Mouse (Mus musculus): ENCODE data around the gene Itgb6.

Gene Itgb6

DNA sequence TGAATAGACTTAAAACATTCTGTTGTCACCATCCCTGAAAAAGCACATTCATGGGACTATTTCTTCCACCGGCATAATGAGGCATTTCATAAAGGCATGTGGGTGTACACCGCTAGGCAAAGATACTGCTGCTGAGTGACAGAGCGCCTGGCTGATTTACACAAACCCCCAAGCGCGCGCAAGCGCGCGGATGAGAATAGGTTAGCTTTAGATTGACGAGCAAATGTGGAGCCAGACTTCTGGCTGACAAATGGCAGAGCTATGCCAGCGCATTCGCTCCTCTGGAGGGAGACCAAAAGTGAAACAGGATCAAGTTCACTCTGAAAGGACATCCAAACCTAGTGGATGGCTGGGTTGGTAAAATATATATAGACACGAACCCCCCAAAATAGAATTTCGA is at the start of gene Itgb6:
Gene Itgb6 (minus strand): TSS at position 130 of the 400 bp plus-strand sequence.
- peak; percentile 66 to 81 for DNase-seq

DNA sequence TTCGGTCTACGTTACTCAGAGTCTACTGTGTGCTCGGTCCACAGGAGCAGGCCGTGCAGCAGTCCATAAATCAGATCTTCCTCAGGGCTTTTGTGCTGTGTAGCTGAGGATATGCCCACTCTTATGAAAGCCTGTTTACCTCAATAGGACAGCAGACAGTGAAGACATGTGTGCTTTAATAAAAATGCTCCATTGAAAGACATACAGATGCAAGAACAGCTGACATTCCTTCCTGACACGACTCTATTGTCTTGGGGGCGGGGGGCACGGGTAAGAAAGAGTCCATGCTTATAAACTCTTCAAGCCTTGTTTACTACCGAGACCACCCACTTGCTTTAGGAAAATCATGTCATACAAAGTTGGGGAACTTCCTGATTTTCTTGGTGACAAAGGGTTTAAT is 44.0 kb upstream of the Itgb6 start:
- no peak for DNase-seq

DNA sequence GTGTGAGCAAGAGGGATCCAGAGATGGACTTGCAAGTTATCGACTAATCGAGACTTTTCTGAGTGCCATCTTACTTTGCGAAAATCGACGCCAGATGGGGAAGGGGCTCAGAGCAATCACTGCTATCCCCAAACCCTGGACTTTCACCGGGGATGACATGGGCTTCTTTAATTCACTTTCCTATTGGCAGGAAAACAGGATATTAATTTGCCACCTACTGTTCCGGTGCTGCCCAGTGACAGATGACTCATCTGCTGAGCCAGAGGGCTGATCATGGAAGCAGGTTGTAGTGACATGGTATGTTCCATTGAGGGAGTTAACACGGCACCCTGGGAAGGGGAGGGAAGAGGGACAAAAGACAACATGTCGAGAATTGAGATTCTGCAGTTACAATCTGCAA is 33.8 kb upstream of the Itgb6 start:
- peak; percentile 68 to 75 for DNase-seq

DNA sequence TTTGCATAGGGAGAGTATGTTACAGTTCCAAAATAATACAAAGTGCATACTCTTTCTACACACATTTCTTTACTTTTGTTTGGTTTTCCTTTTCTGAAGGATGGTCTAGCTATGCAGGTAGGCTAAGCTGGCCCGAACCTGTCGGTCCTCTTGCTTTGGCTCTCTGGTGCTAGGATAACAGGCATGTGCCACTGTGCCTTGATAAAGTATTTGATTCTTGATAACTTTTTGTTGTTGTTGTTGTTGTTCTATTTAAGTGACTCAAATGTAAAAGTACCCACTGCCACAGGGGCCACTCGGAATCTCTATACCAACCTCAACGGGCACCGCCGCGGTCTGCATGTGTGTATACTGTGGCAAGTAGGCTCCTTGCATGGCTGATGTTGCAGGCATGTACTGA is 32.7 kb upstream of the Itgb6 start:
- DNase-seq = no peak

DNA sequence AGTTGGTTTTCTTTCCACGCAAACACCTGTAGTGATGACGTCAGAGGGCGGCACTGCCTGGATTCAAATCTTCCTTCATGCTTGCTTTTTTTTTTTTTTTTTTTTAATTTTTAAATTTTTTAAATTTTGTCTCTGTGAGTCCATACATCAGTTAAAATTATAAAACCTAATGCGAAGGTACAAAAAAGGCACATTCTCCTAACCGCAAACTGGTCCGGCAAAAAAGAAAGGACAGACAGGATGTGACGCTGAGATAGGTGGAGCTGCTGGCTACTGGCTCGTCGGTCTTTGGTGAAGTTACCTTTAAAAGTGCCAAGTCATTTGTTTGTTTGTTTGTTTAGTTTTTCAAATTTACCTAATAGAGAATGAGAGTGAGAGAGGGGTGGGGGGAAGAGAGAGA is 28.8 kb upstream of the Itgb6 start:
- no peak for DNase-seq

DNA sequence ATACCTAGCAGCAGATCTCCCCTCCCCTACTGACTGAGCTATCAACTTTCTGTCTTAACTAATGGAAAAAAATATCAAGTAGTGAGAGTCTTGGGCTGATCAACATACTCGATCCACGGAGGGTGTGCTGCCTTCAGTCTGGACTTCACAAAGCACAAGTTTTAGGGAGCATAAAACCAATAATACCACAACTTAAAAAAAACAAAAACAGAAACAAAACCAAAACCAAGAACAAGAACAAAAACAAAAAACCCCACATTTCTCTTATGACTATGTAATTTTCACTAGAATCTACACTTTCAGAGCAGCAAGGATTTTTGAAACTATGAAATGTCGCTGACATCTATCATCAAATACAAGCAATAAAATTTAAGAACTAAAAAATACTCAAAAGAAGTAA is 28.1 kb upstream of the Itgb6 start:
- no peak for DNase-seq

DNA sequence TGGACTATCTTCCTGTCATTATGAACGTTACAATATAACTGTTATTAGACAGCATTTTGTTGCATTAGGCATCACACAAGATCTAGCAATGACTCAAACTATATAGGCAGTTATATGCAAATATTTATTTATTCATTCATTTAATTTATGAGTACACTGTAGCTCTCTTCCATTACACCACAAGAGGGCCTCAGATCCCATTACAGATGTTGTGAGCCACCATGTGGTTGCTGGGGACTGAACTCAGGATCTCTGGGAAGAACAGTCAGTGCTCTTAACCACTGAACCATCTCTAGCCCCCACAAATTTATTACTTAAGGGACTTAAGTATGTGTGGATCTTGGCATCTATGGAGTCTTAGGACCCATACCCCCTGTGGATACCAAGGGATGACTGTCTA is 26.1 kb upstream of the Itgb6 start:
- DNase-seq = no peak

DNA sequence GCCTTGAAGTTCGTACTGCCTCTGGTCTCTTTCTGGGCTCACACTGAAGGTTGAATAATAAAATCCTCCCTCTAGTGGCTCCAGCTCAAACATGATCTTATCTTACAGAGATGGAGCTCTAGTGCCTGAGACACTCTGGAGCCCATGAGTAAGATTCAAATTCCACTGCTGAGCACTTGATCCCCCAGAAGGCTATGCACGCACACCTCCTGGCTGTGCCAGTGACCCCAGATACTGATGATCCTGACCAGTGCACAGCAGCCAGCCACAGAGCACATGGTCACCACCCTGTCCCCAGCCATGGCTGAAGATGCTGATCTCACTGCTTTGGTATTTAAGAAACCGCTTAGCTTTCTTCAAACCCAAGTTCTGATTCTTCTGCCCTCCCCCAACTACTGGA is 25.1 kb upstream of the Itgb6 start:
- no peak for DNase-seq

DNA sequence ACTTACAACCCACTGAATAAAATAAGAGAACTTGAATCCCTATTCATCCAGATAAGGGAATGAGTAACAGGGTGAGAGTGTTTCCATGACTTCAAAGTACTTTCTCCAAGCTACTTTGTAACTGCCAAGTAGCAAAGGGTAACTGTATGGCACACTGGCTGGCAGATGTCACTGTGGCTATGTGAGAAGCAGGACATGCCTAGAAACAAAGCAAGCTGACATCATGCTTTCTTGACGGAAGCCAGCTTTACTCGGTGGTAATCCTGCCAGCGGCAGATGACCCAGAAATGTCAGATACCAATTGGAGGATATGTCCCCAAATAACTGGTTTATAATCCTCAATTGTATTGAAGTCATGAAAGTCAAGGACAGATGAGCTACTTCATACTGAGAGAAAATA is 22.2 kb upstream of the Itgb6 start:
- no peak for DNase-seq

DNA sequence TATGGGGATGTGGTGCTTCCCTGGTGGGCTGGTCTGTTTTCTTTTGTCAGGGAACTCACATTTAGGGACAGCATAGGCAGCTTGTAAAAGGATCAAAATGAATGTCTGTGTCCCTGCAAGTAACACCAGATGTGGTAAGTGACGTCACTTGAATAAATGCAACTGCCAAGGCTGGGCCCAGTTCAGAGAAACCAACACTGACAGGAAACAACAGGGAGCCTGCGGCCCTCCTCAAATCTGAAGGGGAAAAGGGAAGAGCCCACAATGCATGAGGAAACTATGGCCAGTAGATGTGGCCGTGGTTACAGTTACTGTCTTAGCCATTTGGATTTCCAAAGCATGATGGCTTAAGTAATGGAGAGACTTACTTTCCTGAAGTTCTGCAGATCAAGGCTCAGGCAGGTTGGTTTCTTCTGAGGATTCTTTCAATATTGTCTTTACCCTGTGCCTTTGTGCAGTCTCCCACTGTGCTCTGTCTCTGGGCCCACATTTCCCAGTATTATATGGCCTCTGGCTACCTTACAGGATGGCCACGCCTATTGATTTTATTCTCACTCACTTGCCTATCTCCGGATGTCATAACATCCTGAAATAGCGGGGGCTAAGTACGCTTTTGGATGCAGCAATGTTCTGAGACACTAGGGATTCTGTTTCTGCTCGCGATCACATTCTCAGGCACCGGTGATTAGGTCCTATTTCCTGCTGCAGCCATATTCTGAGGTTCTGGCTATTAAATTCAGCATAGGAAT is 17.1 kb upstream of the Itgb6 start:
- DNase-seq = no peak

DNA sequence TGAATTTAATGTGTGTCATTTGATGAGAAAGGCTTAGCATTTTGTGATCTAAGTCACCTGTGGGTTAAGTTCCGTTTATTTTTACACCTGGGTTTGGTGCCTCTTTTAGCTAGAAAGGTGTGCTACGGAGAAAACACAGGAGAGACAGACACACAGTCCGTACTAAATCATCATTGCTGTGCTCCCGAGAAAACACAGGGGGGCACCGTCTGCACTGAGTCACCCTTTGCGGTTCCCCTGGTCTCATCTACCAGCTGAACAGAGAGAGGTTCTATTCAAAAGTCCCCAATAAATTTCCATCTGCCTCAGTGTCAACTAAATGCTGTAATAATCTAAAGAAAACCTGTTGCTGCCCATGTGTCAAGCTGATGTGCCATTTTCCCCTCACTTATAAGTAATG is 8.5 kb upstream of the Itgb6 start:
- DNase-seq = peak; percentile 34 to 39

DNA sequence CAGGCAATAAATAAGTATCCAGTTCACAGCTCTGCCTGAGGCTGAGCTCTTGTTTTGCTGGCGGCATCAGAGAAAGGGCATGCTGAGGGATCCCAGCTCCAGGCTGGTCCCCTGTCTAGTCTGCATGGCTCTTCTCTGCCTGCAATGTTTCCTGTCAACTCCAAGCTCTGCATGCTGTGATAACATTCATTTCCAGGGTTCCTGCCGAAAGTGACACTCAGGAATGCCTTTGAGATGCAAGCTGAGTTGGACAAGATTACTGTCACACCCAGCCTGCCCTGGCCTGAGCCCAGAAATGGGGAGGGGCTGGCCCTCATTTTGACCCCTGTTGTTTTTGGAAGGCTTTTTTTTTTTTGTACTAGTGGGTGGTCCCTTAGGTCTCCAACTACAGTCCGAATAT is 7.6 kb upstream of the Itgb6 start:
- peak; percentile 51 to 64 for DNase-seq

DNA sequence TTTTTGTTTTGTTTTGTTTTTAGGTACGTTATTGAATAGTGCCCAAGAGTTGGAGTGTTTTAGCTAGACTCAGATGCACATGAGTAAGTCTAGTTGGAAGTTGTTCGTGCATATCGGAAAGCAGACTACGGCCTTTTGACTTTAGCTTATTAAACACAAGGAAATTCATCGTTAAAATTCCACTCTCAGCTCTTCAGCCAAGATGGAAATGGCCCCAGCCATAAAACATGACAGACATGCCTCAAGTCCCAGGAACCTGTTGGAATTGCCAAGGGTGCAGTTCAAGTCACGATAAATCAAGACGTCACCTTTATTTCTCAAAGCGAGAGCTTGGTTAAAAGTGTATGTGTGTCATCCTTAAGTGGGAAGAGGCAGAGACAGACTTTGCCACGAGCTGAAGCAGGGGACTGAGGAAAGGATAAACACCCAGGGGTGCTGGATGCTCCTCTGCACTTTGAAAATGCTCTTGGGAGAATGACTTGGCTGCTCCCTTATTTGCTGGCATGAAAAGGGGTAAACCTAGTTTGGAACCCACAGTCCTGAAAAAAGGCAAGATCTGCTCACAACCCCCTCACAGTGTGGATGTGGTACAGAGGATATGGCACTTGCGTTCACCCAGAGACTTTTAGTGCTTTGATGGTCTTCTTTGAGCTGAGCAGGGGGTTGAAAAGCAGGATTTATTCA is 6.6 kb upstream of the Itgb6 start:
- DNase-seq = no peak

DNA sequence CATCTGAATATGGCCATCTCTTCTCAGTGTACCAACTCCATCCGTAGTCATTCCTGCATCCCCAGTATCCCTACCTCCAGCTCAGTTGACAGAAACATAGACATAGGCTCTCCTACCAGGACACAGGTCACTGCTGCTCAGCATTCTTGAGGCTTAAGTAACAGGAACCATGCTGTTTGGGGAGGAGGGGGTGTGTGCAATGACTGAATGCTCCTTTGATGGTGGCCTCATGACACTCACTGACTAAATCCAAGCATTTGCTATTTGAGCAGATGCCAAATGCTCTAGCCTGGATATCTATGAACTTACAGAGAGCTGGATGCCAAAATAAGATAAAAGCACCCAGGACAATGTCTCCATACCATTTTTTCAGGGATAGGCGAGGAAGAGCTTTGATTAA is 2.2 kb upstream of the Itgb6 start:
- DNase-seq = no peak

DNA sequence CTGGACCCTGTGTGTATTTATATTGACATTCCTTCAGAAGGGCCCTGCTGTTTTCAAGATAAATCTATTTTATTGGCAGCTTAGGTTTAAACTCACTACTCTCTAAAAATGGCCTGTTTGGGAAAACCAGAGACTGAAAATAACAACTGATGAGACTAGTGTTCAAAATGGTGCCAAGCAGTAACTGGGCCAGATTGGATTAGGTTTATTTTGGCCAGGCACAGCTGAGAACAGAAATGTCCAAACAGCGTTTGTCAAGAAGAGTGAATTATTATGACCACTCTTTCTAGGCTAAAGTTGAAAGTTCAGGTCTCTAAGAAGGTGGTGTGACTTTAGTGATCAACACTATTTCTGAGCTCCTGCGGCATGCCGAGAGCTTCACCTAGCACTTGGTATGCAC is 524 bp upstream of the Itgb6 start:
- DNase-seq = peak in 1 of 2 experiments; percentile 36

DNA sequence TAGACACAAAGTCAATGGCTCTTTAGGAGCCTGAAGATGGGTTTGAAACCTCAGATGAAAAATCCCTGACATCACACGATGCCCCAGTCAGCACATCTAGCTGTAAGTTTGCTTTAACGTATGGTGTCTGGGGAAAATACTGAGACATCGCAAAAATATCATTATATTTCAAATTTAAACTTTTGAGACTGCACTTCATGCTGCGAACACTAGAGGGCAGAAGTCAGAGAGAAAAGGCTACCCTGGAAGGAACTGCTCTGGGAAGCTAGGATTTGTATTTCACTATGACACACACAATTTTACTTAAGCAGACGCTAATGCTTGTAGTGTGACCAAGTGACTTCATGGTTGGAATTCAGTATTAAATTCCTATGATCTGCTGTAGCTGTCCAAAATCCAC is 1.5 kb downstream of the Itgb6 start:
- peak; percentile 63 to 78 for DNase-seq

DNA sequence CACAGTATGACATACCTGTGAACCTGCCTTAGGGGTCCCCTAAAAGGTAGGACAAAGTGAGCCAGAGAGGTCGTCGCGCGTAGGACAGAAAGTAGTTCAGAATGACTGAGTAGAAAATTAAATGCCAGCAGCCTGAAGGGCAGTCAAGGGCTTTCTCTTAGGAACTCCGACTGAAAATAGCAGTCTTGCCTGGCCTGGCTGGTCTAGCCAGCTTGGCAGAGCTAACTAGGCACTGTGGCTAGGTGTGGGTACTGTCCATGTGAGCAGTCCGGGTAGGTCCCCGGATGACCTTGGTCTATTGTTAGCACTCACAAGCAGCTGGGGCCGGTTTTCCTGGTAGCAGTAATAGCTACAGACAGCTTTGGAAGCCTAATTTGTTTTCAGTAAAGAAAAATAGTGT is 2.2 kb downstream of the Itgb6 start:
- peak; percentile 35 to 44 for DNase-seq

DNA sequence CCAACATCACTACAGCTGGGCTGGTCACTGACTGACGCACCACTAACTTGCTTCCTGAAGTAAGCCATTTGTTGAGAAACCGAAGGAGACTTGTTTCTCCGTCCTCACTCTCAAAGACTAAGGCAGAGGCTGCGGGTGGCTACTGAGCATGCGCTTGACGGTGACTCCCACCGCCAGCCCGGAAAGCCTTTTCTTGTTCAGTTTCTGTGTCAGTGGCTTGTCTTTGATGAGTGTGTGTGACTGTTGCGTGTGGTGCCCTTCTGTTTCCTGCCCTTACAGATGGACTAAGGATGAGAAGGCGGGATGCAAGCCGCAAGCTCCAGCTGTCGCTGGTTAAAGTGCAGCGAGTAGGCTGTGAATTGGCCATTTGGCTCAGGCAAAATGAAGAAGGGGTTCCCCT is 5.1 kb downstream of the Itgb6 start:
- DNase-seq = peak; percentile 82 to 83

DNA sequence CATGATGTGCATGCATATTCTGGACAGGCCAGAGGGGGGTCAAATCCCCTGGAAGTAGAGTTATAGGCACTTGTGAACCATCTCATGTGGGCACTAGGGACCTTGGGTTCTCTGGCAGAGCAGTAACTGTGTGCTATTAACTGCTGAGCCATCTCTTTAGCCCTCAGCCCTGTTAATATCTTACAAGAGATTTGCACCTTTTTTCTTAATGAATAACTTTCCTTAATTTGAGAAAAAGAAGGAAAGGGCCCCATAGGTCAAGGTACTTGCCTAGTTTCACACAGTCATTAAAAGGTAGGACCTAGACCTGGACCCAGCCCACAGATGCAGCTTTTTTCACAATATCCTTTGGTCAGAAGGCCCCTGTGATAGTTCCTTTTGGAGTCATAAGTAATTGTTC is 5.9 kb downstream of the Itgb6 start:
- no peak for DNase-seq

DNA sequence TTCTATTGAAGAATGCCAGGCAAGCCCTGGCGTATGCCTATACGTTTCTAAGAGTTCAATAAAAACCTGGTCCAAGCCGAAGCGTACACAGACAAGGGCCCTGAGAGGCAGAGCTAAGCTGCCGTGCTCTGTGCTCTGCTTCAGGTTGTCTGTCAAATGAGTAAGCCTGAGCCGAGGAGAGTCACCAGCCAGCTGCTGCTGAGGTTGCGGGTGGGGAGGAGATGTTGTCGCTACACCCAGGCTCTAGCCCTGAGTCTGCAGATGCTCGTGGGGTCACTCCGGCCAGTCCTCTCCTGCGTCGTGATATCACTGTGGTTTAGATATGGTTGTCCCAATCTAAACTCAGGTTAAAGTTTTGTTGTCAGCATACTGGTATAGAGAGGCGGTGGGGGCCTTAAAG is 6.7 kb downstream of the Itgb6 start:
- no peak for DNase-seq

DNA sequence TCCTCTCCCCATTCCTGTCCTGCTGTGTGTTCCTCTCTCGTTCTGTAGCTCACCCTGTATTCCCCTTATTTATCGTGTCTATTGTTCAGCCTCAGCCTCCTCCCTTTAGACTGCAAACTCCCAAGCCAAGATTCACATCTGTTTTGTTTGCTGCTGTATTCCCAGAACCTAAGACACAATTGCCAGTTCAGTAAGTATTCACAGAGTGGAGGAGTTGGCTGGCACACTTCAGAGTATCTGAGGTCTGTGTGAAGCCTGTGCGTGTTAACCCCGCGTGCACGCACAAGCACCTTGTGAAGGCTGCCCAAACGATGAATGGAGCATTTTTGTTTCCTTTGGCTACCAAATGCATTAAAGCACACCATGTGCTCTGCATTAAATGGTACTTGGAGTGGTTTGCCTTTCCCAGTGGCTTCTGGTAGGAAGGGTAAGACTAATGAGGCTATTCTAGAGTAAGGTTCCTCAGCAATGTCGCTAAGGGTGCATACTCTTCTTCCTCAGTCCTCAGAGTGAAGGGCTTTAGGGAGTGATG is 7.4 kb downstream of the Itgb6 start:
- no peak for DNase-seq

DNA sequence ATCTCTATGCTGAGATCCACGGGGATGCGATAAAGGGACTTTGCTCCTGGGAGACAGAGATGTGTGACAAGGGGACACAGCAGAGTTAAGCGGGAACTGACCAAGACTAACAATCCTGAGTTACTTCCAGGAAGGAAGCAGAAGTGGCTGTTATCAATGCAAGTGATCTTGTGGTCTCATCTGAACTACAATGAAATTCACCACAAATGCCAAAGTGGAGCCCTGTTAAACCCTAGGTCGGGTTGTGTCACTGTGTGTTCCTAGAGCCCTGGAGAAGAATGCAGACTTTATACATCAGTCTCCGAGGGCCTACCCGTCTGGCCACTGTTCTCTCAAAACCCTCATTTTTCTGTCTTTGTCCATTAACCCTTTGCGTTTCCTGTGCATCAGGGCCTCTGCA is 8.0 kb downstream of the Itgb6 start:
- DNase-seq = peak in 1 of 2 experiments; percentile 12

DNA sequence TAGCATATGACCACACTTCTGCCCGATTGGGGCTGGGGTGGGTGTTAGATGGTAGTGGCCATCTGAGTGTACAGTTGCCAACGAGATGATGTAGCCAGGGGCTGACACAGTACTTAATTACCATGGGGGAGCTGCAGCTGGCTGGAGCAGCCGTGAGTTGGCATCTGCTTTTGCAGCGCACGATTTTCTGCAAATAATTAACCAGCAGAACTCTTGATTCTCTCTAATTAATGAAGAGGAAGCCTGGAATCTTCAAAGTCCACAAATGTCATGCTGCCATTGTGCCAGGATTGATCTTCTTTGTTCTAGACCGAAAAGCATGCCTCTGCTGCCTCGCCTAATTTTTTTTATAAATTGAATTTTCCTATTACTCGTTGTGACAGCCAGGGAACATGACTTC is 8.6 kb downstream of the Itgb6 start:
- peak in 1 of 2 experiments; percentile 30 for DNase-seq

DNA sequence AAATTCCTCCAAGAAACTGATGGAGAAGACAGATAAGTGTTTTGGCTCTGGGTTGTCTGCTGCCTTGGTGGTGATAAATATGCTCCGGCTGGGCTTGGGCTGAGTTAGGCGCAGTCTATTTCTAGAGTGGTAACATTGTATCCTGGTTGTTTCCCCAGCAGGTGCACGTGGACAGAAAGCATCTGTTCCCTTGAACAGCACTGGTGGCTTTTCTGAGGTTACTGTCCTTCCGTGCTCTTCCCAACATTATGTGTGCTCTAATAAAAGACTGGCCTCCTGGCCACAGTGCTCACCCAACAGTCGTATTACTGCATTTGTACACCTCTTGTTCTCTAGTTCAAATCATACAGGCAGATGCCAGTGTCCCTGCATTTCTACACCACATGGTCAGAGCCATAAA is 9.6 kb downstream of the Itgb6 start:
- DNase-seq = no peak

Data from cerebellum, postnatal 10 days (tissue).